ENCODE assay signal across 9 mouse cellular contexts in the genomic region with DNA sequence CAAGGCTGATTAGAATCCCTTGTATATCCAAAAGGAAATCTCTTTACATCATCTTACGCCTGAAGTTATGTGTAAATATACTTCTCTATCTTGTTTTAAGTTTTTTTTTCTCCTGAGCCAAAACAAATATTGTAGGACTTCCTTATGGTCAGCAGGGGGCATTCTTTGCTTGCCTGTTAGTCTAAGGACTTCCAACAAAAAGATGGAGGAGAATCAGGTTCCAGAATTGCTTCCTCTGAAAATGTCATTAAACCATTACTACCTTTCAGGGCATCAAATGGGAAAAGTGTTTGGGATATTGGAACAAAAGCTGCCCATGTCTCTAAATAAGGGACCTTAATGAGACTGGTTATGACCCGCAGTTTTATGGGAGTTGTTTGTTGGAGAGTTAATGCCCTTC. TPM values are rescaled to one million over a fixed set of nuclear protein-coding genes. Genes with fewer than 3 reads are reported as not detected.
DNase-seq lines count a peak whose midpoint lies in the region; ATAC-seq and TF ChIP-seq lines count a peak whose summit lies in the region.
"Had no signal": no experiment of that assay in that cellular context is flagged by ENCODE, and none has a peak within 500 bp of the region (broad histone marks: within the 10 kb centered on the region; RNA-seq: fewer than 3 reads in every experiment).

No protein-coding gene starts in this region.

- peaks cover 55% of the 10 kb centered on the region for H3K36me3 ChIP-seq in intestine, postnatal 0 days (ENCODE audit: control insufficient read depth, insufficient read depth)
- peaks cover 23% of the 10 kb centered on the region for H3K36me3 ChIP-seq in intestine, embryonic 15.5 days

- H3K9ac ChIP-seq in intestine, postnatal 0 days (ENCODE audit: low read depth, low read length), result no peak overlapping the region
- H3K9ac ChIP-seq in intestine, embryonic 15.5 days, result no peak overlapping the region
- H3K9ac ChIP-seq: heart, embryonic 15.5 days had no signal

- TF ChIP-seq CTCF in intestine, postnatal 0 days (IDR thresholded peaks at IDR 0.05; ENCODE audit: low read depth), result peak; percentile 78
- TF ChIP-seq CTCF in bone marrow, adult 2 months (IDR thresholded peaks at IDR 0.05; ENCODE audit: control insufficient read depth, insufficient read depth, low read length), result peak; percentile 10; the same call in 1 of the 2 replicates

- no peak overlapping the region for H3K4me3 ChIP-seq in intestine, postnatal 0 days (ENCODE audit: low read depth, low read length)
- H3K4me3 ChIP-seq in intestine, embryonic 15.5 days (replicated peaks), result no peak overlapping the region
- H3K4me3 ChIP-seq in bone marrow, adult 2 months (replicated peaks; ENCODE audit: control insufficient read depth, low read depth, low read length), result no peak overlapping the region
- H3K4me3 ChIP-seq: heart, embryonic 15.5 days had no signal

- peak; percentile 30 for DNase-seq in ES-CJ7 (ENCODE audit: low read depth, low spot score)
- DNase-seq in lung, postnatal 25 days (ENCODE audit: low spot score), result peak; percentile 34
- DNase-seq in left cerebral cortex, postnatal 36 days (ENCODE audit: low spot score in 2 of 2), result no peak
- DNase-seq in thymus, adult 18-20 months, result no peak

- ATAC-seq in intestine, postnatal 0 days, result no peak
- no peak for ATAC-seq in intestine, embryonic 15.5 days

- H3K9me3 ChIP-seq in intestine, postnatal 0 days (ENCODE audit: control insufficient read depth), result no peaks in the 10 kb centered on the region
- H3K9me3 ChIP-seq in intestine, embryonic 15.5 days, result no peaks in the 10 kb centered on the region
- H3K9me3 ChIP-seq: heart, embryonic 15.5 days had no signal

- WGBS in intestine, postnatal 0 days, result 70% methylated on average over 2 of the region's 2 CpGs
- WGBS in intestine, embryonic 15.5 days, result 58% methylated on average over 2 of the region's 2 CpGs
- 83% methylated on average over 2 of the region's 2 CpGs for WGBS in bone marrow, adult 2 months

- H3K27ac ChIP-seq in intestine, postnatal 0 days (ENCODE audit: low read depth, low read length), result no peak overlapping the region
- H3K27ac ChIP-seq in intestine, embryonic 15.5 days, result no peak overlapping the region
- no peak overlapping the region for H3K27ac ChIP-seq in bone marrow, adult 2 months (ENCODE audit: control insufficient read depth, insufficient read depth, low read depth, low read length, poor library complexity)
- H3K27ac ChIP-seq: heart, embryonic 15.5 days; macrophage had no signal

- H3K4me1 ChIP-seq in intestine, postnatal 0 days (replicated peaks; ENCODE audit: control insufficient read depth, insufficient read depth, low read length), result no peaks in the 10 kb centered on the region
- H3K4me1 ChIP-seq in intestine, embryonic 15.5 days (replicated peaks), result no peaks in the 10 kb centered on the region
- H3K4me1 ChIP-seq in bone marrow, adult 2 months (ENCODE audit: control insufficient read depth, insufficient read depth, low read length), result no peaks in the 10 kb centered on the region

- TF ChIP-seq POLR2A in bone marrow, adult 2 months (IDR thresholded peaks at IDR 0.05; ENCODE audit: borderline replicate concordance, control insufficient read depth, low read depth, low read length), result no peak

- no peak overlapping the region for H3K4me2 ChIP-seq in intestine, postnatal 0 days (replicated peaks; ENCODE audit: low read depth)
- no peak overlapping the region for H3K4me2 ChIP-seq in intestine, embryonic 15.5 days (replicated peaks)
- H3K4me2 ChIP-seq: heart, embryonic 15.5 days had no signal

- H3K27me3 ChIP-seq in intestine, postnatal 0 days (replicated peaks; ENCODE audit: control insufficient read depth, insufficient read depth, low read length), result no peaks in the 10 kb centered on the region
- no peaks in the 10 kb centered on the region for H3K27me3 ChIP-seq in intestine, embryonic 15.5 days (replicated peaks)
- H3K27me3 ChIP-seq: heart, embryonic 15.5 days had no signal

- intact Hi-C loops in left cerebral cortex, postnatal 36 days (cut with DNase I), result loop anchor here (1.0 to 5.0 kb wide), 2 partner anchors 50 to 132 kb away; no protein-coding TSS in a partner anchor

RNA-seq across cellular contexts. Expression of a gene that starts 24.1 kb away (rescaled TPM):
- 70.2 and 70.4 TPM in 2 replicates for polyA plus RNA-seq in intestine, postnatal 0 days (2015; fragmentation: Nextera tagmentation; extraction: Ambion mirVana)
- 101 and 116 TPM in 2 replicates for polyA plus RNA-seq in intestine, embryonic 15.5 days (2015; fragmentation: Nextera tagmentation; extraction: Ambion mirVana)
- 24.9 and 25.4 TPM in 2 replicates for polyA plus RNA-seq in bone marrow, adult 2 months (2011; ENCODE audit: insufficient read depth, insufficient read length, low replicate concordance, missing spikeins)
- 1 to 10 TPM; 7.1 to 7.7 TPM for total RNA-seq in left cerebral cortex, postnatal 36 days (2021)

RNA-seq across cellular contexts. Expression of a gene that starts 28.4 kb away (rescaled TPM):
- 90.3 and 92.1 TPM in 2 replicates for polyA plus RNA-seq in intestine, postnatal 0 days (2015; fragmentation: Nextera tagmentation; extraction: Ambion mirVana)
- 186 and 201 TPM in 2 replicates for polyA plus RNA-seq in intestine, embryonic 15.5 days (2015; fragmentation: Nextera tagmentation; extraction: Ambion mirVana)
- 45.2 and 73.3 TPM in 2 replicates for polyA plus RNA-seq in bone marrow, adult 2 months (2011; ENCODE audit: insufficient read depth, insufficient read length, low replicate concordance, missing spikeins)
- 10 to 100 TPM; 32.9 to 40.9 TPM for total RNA-seq in left cerebral cortex, postnatal 36 days (2021)

RNA-seq across cellular contexts. Expression of a gene that starts 41.3 kb away (rescaled TPM):
- 5.1 and 5.7 TPM in 2 replicates for polyA plus RNA-seq in intestine, postnatal 0 days (2015; fragmentation: Nextera tagmentation; extraction: Ambion mirVana)
- 11.2 and 12.7 TPM in 2 replicates for polyA plus RNA-seq in intestine, embryonic 15.5 days (2015; fragmentation: Nextera tagmentation; extraction: Ambion mirVana)
- 2.8 and 8.3 TPM in 2 replicates for polyA plus RNA-seq in bone marrow, adult 2 months (2011; ENCODE audit: insufficient read depth, insufficient read length, low replicate concordance, missing spikeins)
- total RNA-seq in left cerebral cortex, postnatal 36 days (2021), result 1 to 10 TPM; 8.4 to 8.5 TPM

RNA-seq across cellular contexts. Expression of a gene that starts 41.7 kb away (rescaled TPM):
- 28.2 and 31.8 TPM in 2 replicates for polyA plus RNA-seq in intestine, postnatal 0 days (2015; fragmentation: Nextera tagmentation; extraction: Ambion mirVana)
- 44.6 and 47.6 TPM in 2 replicates for polyA plus RNA-seq in intestine, embryonic 15.5 days (2015; fragmentation: Nextera tagmentation; extraction: Ambion mirVana)
- 12.2 and 20.7 TPM in 2 replicates for polyA plus RNA-seq in bone marrow, adult 2 months (2011; ENCODE audit: insufficient read depth, insufficient read length, low replicate concordance, missing spikeins)
- total RNA-seq in left cerebral cortex, postnatal 36 days (2021), result 10 to 100 TPM; 65.0 to 66.9 TPM

RNA-seq across cellular contexts. Expression of a gene that starts 46.0 kb away (rescaled TPM):
- polyA plus RNA-seq in intestine, postnatal 0 days (2015; fragmentation: Nextera tagmentation; extraction: Ambion mirVana), result 0.99 and 1.6 TPM in 2 replicates
- 3.5 and 3.9 TPM in 2 replicates for polyA plus RNA-seq in intestine, embryonic 15.5 days (2015; fragmentation: Nextera tagmentation; extraction: Ambion mirVana)
- 2.4 and 3.6 TPM in 2 replicates for polyA plus RNA-seq in bone marrow, adult 2 months (2011; ENCODE audit: insufficient read depth, insufficient read length, low replicate concordance, missing spikeins)
- total RNA-seq in left cerebral cortex, postnatal 36 days (2021), result 10 to 100 TPM; 12.6 to 14.7 TPM

Comparison
In these comparisons a context has a peak if more than half of its experiments do, and no peak if none do; other contexts are left out.
1. DNase-seq: peak in ES-CJ7 (single experiment) and lung, postnatal 25 days (single experiment); none in left cerebral cortex, postnatal 36 days (0 of 2) and thymus, adult 18-20 months (0 of 2).